Mouse (Mus musculus): ENCODE results near the gene Napsa. TPM values are rescaled to one million over a fixed set of nuclear protein-coding genes. Genes with fewer than 3 reads are reported as not detected.

Napsa gene
- polyA plus RNA-seq, 1 experiment from 2014 or later, result 2.8 TPM

DNA sequence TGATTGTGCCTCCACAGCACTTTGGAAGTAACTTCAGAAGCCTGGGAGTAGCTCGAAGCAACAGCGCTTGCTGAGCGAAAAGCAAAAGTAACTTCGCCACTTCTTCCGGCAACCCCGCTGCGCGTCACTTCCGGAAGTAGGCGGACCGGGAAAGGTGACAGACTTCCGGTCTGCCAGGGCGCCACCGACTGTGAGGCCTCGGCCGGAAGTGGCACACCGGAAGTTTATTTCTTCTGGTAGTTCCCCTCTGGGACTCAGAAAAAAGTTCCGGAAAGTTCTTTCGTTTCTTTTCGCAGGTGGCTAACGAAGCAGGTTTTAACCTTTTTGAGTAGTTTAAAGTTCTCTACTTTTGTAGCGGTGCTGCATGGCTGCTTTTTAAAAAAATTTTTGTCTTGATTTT, 18.4 kb upstream of the Napsa start, which contains the start of gene Nr1h2:
Nr1h2 (minus strand) TSS at position 126 of the 400 bp plus-strand sequence.
- peak; percentile 78 for ATAC-seq (ENCODE audit: insufficient number of reproducible peaks, insufficient read depth, low FRiP score, low read depth)
- peaks cover 27% of the 10 kb centered on the region for H3K36me3 ChIP-seq (ENCODE audit: control insufficient read depth, insufficient read depth, low read length)
- H3K4me3 ChIP-seq (ENCODE audit: low read depth, low read length), result peak within 1 kb of the TSS; percentile 85
- peak within 1 kb of the TSS; percentile 73 for H3K4me2 ChIP-seq (replicated peaks; ENCODE audit: low read depth, low read length)
- H3K9me3 ChIP-seq (ENCODE audit: control insufficient read depth, low read depth, low read length), result no peaks in the 10 kb centered on the region
- peak within 1 kb of the TSS; percentile 52 for H3K9ac ChIP-seq (replicated peaks; ENCODE audit: low read depth, low read length)
- under 1% methylated on average over 22 of the region's 22 CpGs for WGBS
- H3K27me3 ChIP-seq (ENCODE audit: control insufficient read depth, insufficient read depth, low read length), result no peaks in the 10 kb centered on the region
- peak within 1 kb of the TSS; percentile 98 for H3K27ac ChIP-seq (ENCODE audit: low read length)
- H3K4me1 ChIP-seq (ENCODE audit: control insufficient read depth, insufficient read depth, low read length), result peaks cover 5% of the 10 kb centered on the region; the same call in 1 of the 2 replicates

DNA sequence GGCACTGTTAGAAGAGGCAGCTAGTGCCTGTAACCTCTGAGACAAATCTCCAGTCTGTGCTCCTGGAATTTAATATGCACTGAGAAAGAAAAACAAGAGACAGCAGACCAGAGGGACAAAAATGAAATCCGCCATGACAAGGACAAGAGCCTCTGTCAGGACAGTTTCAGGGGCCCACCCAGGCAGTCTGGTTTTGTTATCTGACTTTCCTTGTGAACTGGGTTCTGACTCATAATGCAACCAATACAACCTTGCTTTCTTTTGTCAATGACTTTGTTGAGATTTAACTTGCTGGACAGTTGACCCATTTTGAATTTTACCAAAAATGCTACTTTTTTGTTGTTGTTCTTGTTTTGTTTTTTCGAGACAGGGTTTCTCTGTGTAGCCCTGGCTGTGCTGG, 14.6 kb upstream of the Napsa start:
- H3K4me2 ChIP-seq (replicated peaks; ENCODE audit: low read depth, low read length), result no peak overlapping the region
- H3K4me1 ChIP-seq (ENCODE audit: control insufficient read depth, insufficient read depth, low read length), result peaks cover 5% of the 10 kb centered on the region; the same call in 1 of the 2 replicates
- no peak for ATAC-seq (ENCODE audit: insufficient number of reproducible peaks, insufficient read depth, low FRiP score, low read depth)
- no peak overlapping the region for H3K9ac ChIP-seq (replicated peaks; ENCODE audit: low read depth, low read length)
- 60% methylated on average over 2 of the region's 2 CpGs for WGBS
- H3K4me3 ChIP-seq (ENCODE audit: low read depth, low read length), result no peak overlapping the region
- no peak overlapping the region for H3K27ac ChIP-seq (ENCODE audit: low read length)
- no peaks in the 10 kb centered on the region for H3K9me3 ChIP-seq (ENCODE audit: control insufficient read depth, low read depth, low read length)
- no peaks in the 10 kb centered on the region for H3K27me3 ChIP-seq (ENCODE audit: control insufficient read depth, insufficient read depth, low read length)
- no peaks in the 10 kb centered on the region for H3K36me3 ChIP-seq (ENCODE audit: control insufficient read depth, insufficient read depth, low read length)

DNA sequence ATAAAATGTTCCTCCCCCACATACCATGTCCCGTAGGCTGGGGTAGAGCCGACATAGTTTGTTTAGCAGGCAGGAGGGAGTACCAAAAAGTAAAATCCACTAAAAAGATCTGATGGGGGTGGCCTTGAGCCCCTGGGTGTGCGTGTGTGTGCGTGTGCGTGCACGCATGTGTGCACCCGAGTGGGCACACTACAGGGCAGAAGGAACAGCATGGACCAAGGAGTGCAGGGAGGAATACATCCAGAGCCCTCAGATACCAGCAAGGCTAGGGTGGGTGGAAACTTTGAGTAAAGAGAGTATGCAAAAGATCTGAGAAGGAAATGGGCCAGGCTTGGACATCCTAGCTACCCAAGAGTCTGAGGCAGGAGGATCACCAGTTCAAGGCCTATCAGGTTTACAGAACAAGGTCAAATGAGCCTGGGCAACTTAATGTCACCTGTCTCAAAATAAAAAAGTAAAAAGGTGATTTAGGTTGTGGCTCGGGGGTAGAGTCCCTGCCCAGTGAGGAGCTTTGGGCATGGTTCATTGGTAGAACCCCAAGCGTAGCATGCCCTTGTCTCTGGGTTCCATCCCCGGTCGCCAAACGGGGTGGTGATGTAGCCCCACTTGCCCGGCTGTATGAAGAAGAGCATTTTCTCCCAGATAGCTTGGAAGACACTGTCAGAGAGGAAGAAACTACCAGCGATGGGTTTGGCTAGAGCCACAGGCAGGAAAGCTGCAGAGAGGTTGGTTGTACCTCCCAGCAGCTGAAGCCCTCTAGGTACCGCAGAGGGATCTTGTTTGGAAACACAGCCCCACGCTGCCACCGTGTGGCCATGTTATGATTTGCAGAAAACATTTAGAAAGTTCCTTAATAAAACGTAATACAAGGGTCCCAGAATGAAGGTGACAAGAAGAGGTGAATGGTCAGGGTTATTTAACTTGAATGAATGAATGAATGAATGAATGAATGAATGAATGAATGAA, 11.5 kb upstream of the Napsa start:
- no peak for ATAC-seq (ENCODE audit: insufficient number of reproducible peaks, insufficient read depth, low FRiP score, low read depth)
- Histone ChIP-seq H3K36me3 (ENCODE audit: control insufficient read depth, insufficient read depth, low read length) (no peaks in the 10 kb centered on the region), H3K27ac (ENCODE audit: low read length) (no peak overlapping the region), H3K4me1 (ENCODE audit: control insufficient read depth, insufficient read depth, low read length) (no peaks in the 10 kb centered on the region), H3K4me3 (ENCODE audit: low read depth, low read length) (no peak overlapping the region), H3K9ac (replicated peaks; ENCODE audit: low read depth, low read length) (no peak overlapping the region), H3K27me3 (ENCODE audit: control insufficient read depth, insufficient read depth, low read length) (no peaks in the 10 kb centered on the region), H3K9me3 (ENCODE audit: control insufficient read depth, low read depth, low read length) (no peaks in the 10 kb centered on the region), H3K4me2 (replicated peaks; ENCODE audit: low read depth, low read length) (no peak overlapping the region)
- WGBS, result 52% methylated on average over 18 of the region's 18 CpGs

DNA sequence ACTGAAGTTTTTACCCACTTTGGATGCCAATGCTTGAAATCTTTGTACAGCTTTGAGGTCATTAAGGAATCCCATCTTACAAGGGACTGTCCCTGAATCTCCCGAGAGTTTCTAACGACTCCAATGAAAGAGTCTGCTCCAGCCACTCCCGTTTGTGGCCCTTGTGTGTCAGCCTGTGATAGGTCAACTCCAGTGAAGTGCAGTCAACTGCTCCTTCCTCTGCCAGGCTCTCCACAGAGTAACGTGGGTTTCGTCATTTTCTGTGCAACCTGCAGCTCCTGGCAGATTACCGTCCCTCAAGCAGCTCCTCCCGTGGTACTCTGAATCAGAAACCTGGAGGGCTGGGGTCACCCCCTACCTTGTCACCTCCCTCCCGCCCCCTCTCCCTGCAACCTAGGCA, 8.9 kb upstream of the Napsa start:
- WGBS, result 48% methylated on average over 8 of the region's 8 CpGs
- no peaks in the 10 kb centered on the region for H3K4me1 ChIP-seq (ENCODE audit: control insufficient read depth, insufficient read depth, low read length)
- H3K9me3 ChIP-seq (ENCODE audit: control insufficient read depth, low read depth, low read length), result no peaks in the 10 kb centered on the region
- no peak for ATAC-seq (ENCODE audit: insufficient number of reproducible peaks, insufficient read depth, low FRiP score, low read depth)
- no peaks in the 10 kb centered on the region for H3K36me3 ChIP-seq (ENCODE audit: control insufficient read depth, insufficient read depth, low read length)
- H3K4me3 ChIP-seq (ENCODE audit: low read depth, low read length), result no peak overlapping the region
- no peak overlapping the region for H3K4me2 ChIP-seq (replicated peaks; ENCODE audit: low read depth, low read length)
- H3K27me3 ChIP-seq (ENCODE audit: control insufficient read depth, insufficient read depth, low read length), result no peaks in the 10 kb centered on the region
- no peak overlapping the region for H3K27ac ChIP-seq (ENCODE audit: low read length)
- no peak overlapping the region for H3K9ac ChIP-seq (replicated peaks; ENCODE audit: low read depth, low read length)

DNA sequence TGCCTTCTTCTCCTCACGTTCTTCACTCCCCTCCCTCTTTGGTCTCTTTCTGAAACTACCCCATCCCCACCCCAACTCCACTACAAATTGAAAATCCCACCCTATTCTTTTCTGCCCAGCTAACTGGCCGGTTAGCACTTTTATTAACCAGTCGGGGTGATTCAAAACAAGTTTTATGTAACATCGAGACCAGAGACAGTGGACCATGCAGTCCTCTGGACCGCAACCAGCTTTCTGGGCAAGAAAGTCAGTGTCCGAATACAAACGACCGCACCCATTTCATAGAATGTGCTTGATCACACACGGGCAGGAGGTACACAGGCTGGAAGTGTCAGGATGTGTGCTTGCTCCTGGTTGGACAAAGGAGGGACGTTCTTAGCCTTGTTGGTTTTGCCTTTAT, 7.7 kb upstream of the Napsa start:
- Histone ChIP-seq H3K9ac (replicated peaks; ENCODE audit: low read depth, low read length) (no peak overlapping the region), H3K27ac (ENCODE audit: low read length) (no peak overlapping the region), H3K4me3 (ENCODE audit: low read depth, low read length) (no peak overlapping the region), H3K4me2 (replicated peaks; ENCODE audit: low read depth, low read length) (no peak overlapping the region), H3K9me3 (ENCODE audit: control insufficient read depth, low read depth, low read length) (no peaks in the 10 kb centered on the region), H3K36me3 (ENCODE audit: control insufficient read depth, insufficient read depth, low read length) (no peaks in the 10 kb centered on the region), H3K4me1 (ENCODE audit: control insufficient read depth, insufficient read depth, low read length) (no peaks in the 10 kb centered on the region), H3K27me3 (ENCODE audit: control insufficient read depth, insufficient read depth, low read length) (no peaks in the 10 kb centered on the region)
- 84% methylated on average over 10 of the region's 10 CpGs for WGBS
- ATAC-seq (ENCODE audit: insufficient number of reproducible peaks, insufficient read depth, low FRiP score, low read depth), result no peak

DNA sequence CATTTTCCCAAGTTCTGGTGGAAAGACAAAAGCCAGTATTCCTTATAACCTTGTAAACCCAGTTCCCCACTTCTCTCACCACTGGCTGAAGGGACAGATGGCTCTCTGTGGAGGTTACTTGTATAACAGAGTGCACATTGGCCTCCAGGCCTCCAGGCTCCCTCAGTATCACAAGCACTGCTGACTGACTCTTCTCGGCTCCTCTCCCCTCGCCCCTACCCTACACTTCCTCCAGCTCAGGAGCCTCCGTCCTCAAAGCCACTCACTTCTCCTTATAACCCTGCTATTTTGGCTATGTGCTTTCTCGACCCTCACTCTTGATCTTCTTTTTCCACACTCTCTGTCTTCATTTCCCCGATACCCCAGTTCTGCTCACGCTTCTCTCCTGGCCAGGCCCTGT, 6.8 kb upstream of the Napsa start:
- H3K36me3 ChIP-seq (ENCODE audit: control insufficient read depth, insufficient read depth, low read length), result no peaks in the 10 kb centered on the region
- H3K27me3 ChIP-seq (ENCODE audit: control insufficient read depth, insufficient read depth, low read length), result no peaks in the 10 kb centered on the region
- no peak for ATAC-seq (ENCODE audit: insufficient number of reproducible peaks, insufficient read depth, low FRiP score, low read depth)
- no peaks in the 10 kb centered on the region for H3K9me3 ChIP-seq (ENCODE audit: control insufficient read depth, low read depth, low read length)
- no peak overlapping the region for H3K4me3 ChIP-seq (ENCODE audit: low read depth, low read length)
- H3K4me1 ChIP-seq (ENCODE audit: control insufficient read depth, insufficient read depth, low read length), result no peaks in the 10 kb centered on the region
- WGBS, result 66% methylated on average over 6 of the region's 6 CpGs
- no peak overlapping the region for H3K9ac ChIP-seq (replicated peaks; ENCODE audit: low read depth, low read length)
- no peak overlapping the region for H3K4me2 ChIP-seq (replicated peaks; ENCODE audit: low read depth, low read length)
- no peak overlapping the region for H3K27ac ChIP-seq (ENCODE audit: low read length)

DNA sequence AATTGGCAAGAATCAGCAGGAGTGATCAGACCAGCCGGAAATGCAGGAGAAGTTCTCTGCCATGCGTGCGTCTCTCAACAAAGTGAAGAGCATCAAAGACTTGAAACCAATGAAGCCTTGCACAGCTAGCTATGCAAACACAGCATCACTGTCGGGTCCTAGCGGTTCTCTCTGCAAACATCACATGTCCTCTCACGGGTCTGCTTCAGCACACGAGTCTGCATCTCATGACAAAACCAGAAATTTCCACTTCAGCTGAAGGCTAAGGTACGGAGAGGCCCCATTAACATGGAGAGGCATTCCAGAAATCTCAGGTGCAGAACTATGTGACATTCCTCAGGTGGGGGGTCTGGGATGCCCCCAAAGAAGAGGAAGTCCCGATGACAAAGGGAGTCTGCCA, 3.4 kb upstream of the Napsa start:
- H3K9ac ChIP-seq (replicated peaks; ENCODE audit: low read depth, low read length), result no peak overlapping the region
- no peaks in the 10 kb centered on the region for H3K9me3 ChIP-seq (ENCODE audit: control insufficient read depth, low read depth, low read length)
- no peaks in the 10 kb centered on the region for H3K4me1 ChIP-seq (ENCODE audit: control insufficient read depth, insufficient read depth, low read length)
- 59% methylated on average over 9 of the region's 9 CpGs for WGBS
- no peaks in the 10 kb centered on the region for H3K27me3 ChIP-seq (ENCODE audit: control insufficient read depth, insufficient read depth, low read length)
- no peak for ATAC-seq (ENCODE audit: insufficient number of reproducible peaks, insufficient read depth, low FRiP score, low read depth)
- H3K4me3 ChIP-seq (ENCODE audit: low read depth, low read length), result no peak overlapping the region
- no peak overlapping the region for H3K27ac ChIP-seq (ENCODE audit: low read length)
- no peak overlapping the region for H3K4me2 ChIP-seq (replicated peaks; ENCODE audit: low read depth, low read length)
- H3K36me3 ChIP-seq (ENCODE audit: control insufficient read depth, insufficient read depth, low read length), result no peaks in the 10 kb centered on the region

DNA sequence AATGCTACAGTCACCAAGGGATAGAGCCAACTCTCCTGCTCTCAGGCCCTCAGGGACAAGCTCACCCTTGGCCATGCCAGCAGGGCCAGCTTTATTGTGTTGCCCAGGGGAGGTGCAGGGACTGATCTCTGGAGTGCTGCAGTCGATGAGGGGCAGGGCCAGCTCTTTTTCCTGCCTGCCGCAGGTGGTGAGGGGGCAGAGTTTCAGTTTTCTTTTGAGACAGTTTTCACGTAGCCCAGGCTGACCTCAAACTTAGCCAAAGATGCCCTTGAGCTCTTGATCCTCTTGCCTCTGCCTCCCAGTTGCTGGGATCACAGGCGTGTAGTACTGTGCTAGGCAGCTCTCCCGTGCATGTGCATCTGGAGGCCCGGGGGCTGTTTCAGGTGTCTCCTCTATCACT, 1.2 kb upstream of the Napsa start:
- Histone ChIP-seq H3K4me3 (ENCODE audit: low read depth, low read length) (no peak overlapping the region), H3K9me3 (ENCODE audit: control insufficient read depth, low read depth, low read length) (no peaks in the 10 kb centered on the region), H3K4me2 (replicated peaks; ENCODE audit: low read depth, low read length) (no peak overlapping the region), H3K27me3 (ENCODE audit: control insufficient read depth, insufficient read depth, low read length) (no peaks in the 10 kb centered on the region), H3K27ac (ENCODE audit: low read length) (no peak overlapping the region), H3K36me3 (ENCODE audit: control insufficient read depth, insufficient read depth, low read length) (no peaks in the 10 kb centered on the region), H3K9ac (replicated peaks; ENCODE audit: low read depth, low read length) (no peak overlapping the region), H3K4me1 (ENCODE audit: control insufficient read depth, insufficient read depth, low read length) (no peaks in the 10 kb centered on the region)
- WGBS, result 78% methylated on average over 6 of the region's 6 CpGs
- no peak for ATAC-seq (ENCODE audit: insufficient number of reproducible peaks, insufficient read depth, low FRiP score, low read depth)

Data from stomach, embryonic 14.5 days (tissue).